Mouse (Mus musculus): Measurements from ENCODE around the gene Safb. TPM values are rescaled to one million over a fixed set of nuclear protein-coding genes. Genes with fewer than 3 reads are reported as not detected.

The Safb gene
- polyA plus RNA-seq (2015; fragmentation: Nextera tagmentation; extraction: Ambion mirVana): 33.7 and 43.2 TPM in 2 replicates

GRCm38 (mm10) chr17:56584257-56585130, at the start of gene Safb, which contains the start of gene Safb2:
Safb (plus strand) TSS chr17:56584825.
Safb2 (minus strand) TSS chr17:56584585.

GRCm38 (mm10) chr17:56554122-56554551, 30.5 kb upstream of the Safb start, which contains the start of gene Gm20219:
Gm20219 (minus strand) TSS chr17:56554387.

DNA sequence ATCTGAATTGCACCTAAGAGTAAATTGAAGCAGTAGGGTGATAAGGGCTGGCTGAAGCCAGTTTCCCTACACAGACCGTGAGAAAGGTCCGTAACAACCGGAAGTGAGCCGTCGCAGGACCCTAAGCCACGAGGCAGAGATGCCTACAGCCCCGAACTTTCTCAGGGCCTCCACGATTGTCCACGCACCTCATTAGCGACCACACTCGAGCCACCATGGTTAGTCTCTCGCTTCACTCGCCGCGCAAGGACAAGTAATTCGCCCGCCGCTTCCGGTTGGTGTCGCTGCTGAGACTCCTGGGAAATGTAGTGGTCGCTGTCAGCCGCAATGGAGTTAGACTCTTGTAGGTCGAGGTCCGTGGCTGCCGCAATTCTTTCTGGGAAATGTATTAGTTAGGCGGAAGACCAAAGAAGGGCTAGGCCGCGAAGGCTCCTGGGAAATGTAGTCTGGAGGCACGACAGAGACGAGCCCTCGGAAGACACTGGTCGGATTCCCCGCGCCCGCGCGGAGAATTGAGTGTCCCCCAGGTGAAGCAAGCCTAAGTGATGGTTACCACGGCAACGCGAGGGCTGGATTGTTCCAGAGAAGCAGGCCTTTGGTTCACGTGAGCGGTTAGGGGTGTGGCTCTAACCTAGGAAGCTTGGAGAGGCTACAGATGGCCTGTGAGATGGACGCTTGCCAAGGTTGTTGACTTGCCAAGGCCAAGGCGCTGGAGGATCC, 25.0 kb downstream of the Safb start, which contains the start of gene 2410015M20Rik:
Gene 2410015M20Rik (minus strand): TSS at position 320 of the 720 bp plus-strand sequence.

DNA sequence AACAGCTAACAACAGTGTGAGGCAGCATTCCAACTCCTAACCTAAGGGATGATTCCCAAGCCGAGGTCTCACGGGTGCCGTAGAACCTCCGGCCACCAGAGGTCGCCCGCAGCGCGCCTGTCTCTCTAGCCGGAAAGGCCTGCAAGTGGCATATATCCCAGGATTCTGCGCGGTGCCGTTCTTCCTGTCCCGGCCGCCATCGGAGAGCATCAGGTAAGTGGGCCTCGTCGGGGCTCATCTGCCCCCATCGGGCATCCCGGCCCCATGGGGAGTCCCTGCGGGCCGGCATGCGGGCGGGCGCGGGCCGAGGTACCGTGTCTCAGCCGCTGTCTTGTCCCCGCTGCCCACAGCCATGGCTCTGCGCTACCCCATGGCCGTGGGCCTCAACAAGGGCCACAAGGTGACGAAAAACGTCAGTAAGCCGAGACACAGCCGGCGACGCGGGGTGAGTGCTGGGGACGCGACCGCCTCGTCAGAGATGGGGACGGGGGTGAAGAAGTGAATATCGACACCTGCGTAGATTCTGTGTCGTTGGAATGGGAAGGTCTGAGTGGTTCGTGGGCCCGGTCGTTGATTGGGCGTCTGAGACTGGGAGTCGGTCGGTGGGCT, 28.7 kb downstream of the Safb start, which contains the start of gene Rpl36:
Gene Rpl36 (plus strand): TSS at position 181 of the 609 bp plus-strand sequence.

DNA sequence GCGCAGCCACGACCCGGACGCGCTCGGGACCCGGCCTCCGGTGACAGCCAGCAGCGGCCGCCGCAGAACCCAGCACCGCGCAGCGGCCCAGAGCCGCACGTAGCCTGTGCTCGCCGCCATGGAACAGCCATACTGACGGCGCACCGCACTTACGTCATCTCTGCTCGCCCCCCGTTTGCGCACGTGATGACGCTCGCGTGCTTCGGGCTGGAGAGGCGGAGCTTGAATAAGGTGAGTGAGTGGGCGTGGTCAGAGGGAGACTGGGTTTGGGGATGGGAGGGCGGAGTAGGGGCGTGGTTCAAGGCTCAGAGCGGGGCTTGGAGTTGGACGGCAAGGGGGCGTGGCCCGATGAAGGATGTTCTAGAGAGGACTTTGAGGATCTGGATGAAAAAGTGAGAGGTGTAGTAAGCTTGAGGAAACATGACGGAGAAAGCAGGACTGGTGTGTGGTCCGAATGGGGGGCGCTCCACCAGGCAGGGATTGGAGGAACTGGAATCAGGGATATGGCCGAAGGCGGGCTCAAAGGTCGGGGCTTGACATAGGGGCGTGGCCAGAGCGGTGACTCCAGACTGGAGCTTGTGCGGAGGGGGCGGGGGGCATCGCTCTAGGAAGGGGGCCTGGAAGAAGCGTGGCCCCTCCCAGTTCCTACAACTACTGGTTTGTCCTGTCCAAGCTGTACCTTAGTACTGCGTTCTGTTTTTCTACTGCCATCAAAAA, 42.3 kb downstream of the Safb start, which contains the start of gene Lonp1:
Gene Lonp1 (minus strand): TSS at position 134 of the 717 bp plus-strand sequence.

GRCm38 (mm10) chr17:56627530-56628277, 43.1 kb downstream of the Safb start, which contains the start of gene Catsperd:
Catsperd (plus strand) TSS chr17:56628143.

Other genes with a start within 250 kb of the Safb start
- gene Ptprs, start 108.3 kb upstream of the Safb start, polyA plus RNA-seq (2015; fragmentation: Nextera tagmentation; extraction: Ambion mirVana): 37.4 and 42.8 TPM in 2 replicates
- not detected in 2 replicates for gene Znrf4, start 72.4 kb upstream of the Safb start, polyA plus RNA-seq (2015; fragmentation: Nextera tagmentation; extraction: Ambion mirVana)
- 9.6 and 11.7 TPM in 2 replicates for gene Gm20219, start 30.4 kb upstream of the Safb start, polyA plus RNA-seq (2015; fragmentation: Nextera tagmentation; extraction: Ambion mirVana)
- gene Safb2, start 240 bp upstream of the Safb start, polyA plus RNA-seq (2015; fragmentation: Nextera tagmentation; extraction: Ambion mirVana): 28.1 and 30.2 TPM in 2 replicates
- 232 and 244 TPM in 2 replicates for gene 2410015M20Rik, start 24.9 kb downstream of the Safb start, polyA plus RNA-seq (2015; fragmentation: Nextera tagmentation; extraction: Ambion mirVana)
- 1,651 and 1,836 TPM in 2 replicates for gene Rpl36, start 28.6 kb downstream of the Safb start, polyA plus RNA-seq (2015; fragmentation: Nextera tagmentation; extraction: Ambion mirVana)
- gene Lonp1, start 42.1 kb downstream of the Safb start, polyA plus RNA-seq (2015; fragmentation: Nextera tagmentation; extraction: Ambion mirVana): 28.0 and 29.6 TPM in 2 replicates
- 4.6 TPM in 2 replicates for gene Catsperd, start 43.3 kb downstream of the Safb start, polyA plus RNA-seq (2015; fragmentation: Nextera tagmentation; extraction: Ambion mirVana)
- gene Ranbp3, start 88.5 kb downstream of the Safb start, polyA plus RNA-seq (2015; fragmentation: Nextera tagmentation; extraction: Ambion mirVana): 45.2 and 45.5 TPM in 2 replicates
- 524 and 561 TPM in 2 replicates for gene Ndufa11, start 132.9 kb downstream of the Safb start, polyA plus RNA-seq (2015; fragmentation: Nextera tagmentation; extraction: Ambion mirVana)
- 16.6 and 18.3 TPM in 2 replicates for gene Vmac, start 133.2 kb downstream of the Safb start, polyA plus RNA-seq (2015; fragmentation: Nextera tagmentation; extraction: Ambion mirVana)
- gene Nrtn, start 172.7 kb downstream of the Safb start, polyA plus RNA-seq (2015; fragmentation: Nextera tagmentation; extraction: Ambion mirVana): 13.4 and 14.0 TPM in 2 replicates
- 19.8 and 24.6 TPM in 2 replicates for gene Dus3l, start 179.9 kb downstream of the Safb start, polyA plus RNA-seq (2015; fragmentation: Nextera tagmentation; extraction: Ambion mirVana)
- gene Prr22, start 185.4 kb downstream of the Safb start, polyA plus RNA-seq (2015; fragmentation: Nextera tagmentation; extraction: Ambion mirVana): 0.19 and 0.31 TPM in 2 replicates
- 3.7 and 4.2 TPM in 2 replicates for gene Rfx2, start 246.2 kb downstream of the Safb start, polyA plus RNA-seq (2015; fragmentation: Nextera tagmentation; extraction: Ambion mirVana)

All from urinary bladder, postnatal 0 days (tissue).